Mouse (Mus musculus) adrenal gland, postnatal 36 days (tissue): ENCODE results near the gene Med8. TPM values are rescaled to one million over a fixed set of nuclear protein-coding genes. Genes with fewer than 3 reads are reported as not detected.

Experiments
- DNase-seq, 2 experiments: peaks; one replicate each; pipeline ENCODE4 v3.0.0; 2021; ENCODE audit warnings: mixed read lengths in 1 of 2
- total RNA-seq, 2 experiments: library from RNA; stranded (reverse); gene quantifications; 2 replicates each; pipeline ENCODE4 v1.2.3; 2021

The Med8 gene
- total RNA-seq, 2 experiments from 2014 or later: 69.6 to 74.0 TPM

- DNase-seq: no peak
Measured at GRCm38 (mm10) chr4:118415779-118416178, 6.6 kb downstream of the Med8 start.

- no peak for DNase-seq
Measured at GRCm38 (mm10) chr4:118416329-118416728, 7.2 kb downstream of the Med8 start.

- DNase-seq: no peak
Measured at GRCm38 (mm10) chr4:118417112-118417797, 8.1 kb downstream of the Med8 start.

- no peak for DNase-seq
Measured at GRCm38 (mm10) chr4:118421384-118421783, 12.2 kb downstream of the Med8 start.

GRCm38 (mm10) chr4:118424541-118425160 lies 15.5 kb downstream of the Med8 start:
- DNase-seq: no peak

- no peak for DNase-seq
Measured at GRCm38 (mm10) chr4:118425374-118425773, 16.2 kb downstream of the Med8 start.

GRCm38 (mm10) chr4:118427415-118427767 lies 18.3 kb downstream of the Med8 start:
- no peak for DNase-seq

GRCm38 (mm10) chr4:118427768-118428451 lies 18.8 kb downstream of the Med8 start, which contains the start of gene Elovl1:
TSS of gene Elovl1 (plus strand) at chr4:118428093.
- peak; percentile 96 to 97 for DNase-seq

GRCm38 (mm10) chr4:118428531-118429214 lies 19.5 kb downstream of the Med8 start:
- no peak for DNase-seq

- no peak for DNase-seq
Measured at GRCm38 (mm10) chr4:118429215-118429895, 20.2 kb downstream of the Med8 start.

GRCm38 (mm10) chr4:118432332-118432731 lies 23.2 kb downstream of the Med8 start:
- DNase-seq: no peak

- DNase-seq: peak; percentile 91 to 92
Measured at GRCm38 (mm10) chr4:118436820-118437603, 27.9 kb downstream of the Med8 start, which contains the start of gene Cdc20. TSS of gene Cdc20 (minus strand) at chr4:118437352.

GRCm38 (mm10) chr4:118437829-118438253 lies 28.7 kb downstream of the Med8 start:
- peak in 1 of 2 experiments; percentile 18 for DNase-seq

- no peak for DNase-seq
Measured at GRCm38 (mm10) chr4:118445088-118445487, 36.0 kb downstream of the Med8 start.

- DNase-seq: peak; percentile 41 to 64
Measured at GRCm38 (mm10) chr4:118445781-118446414, 36.8 kb downstream of the Med8 start.

- no peak for DNase-seq
Measured at GRCm38 (mm10) chr4:118446415-118447153, 37.4 kb downstream of the Med8 start.

- DNase-seq: no peak
Measured at GRCm38 (mm10) chr4:118457345-118457975, 48.3 kb downstream of the Med8 start, which contains the start of gene Mpl. TSS of gene Mpl (minus strand) at chr4:118457513.

- no peak for DNase-seq
Measured at GRCm38 (mm10) chr4:118464956-118465355, 55.8 kb downstream of the Med8 start.
